Mouse (Mus musculus) frontal cortex, postnatal 14 days (tissue): ENCODE measurements at regions not wholly inside any gene's neighbourhood (a gene's known extent, or its start where the extent isn't known, plus 50 kb on each side); places are given as distances from the start of the nearest gene placed in this dataset.

ENCODE experiments used
- DNase-seq, 2 experiments: peaks; one replicate each; pipeline ENCODE4 v3.0.0; 2022; ENCODE audit warnings: low spot score in 2 of 2

- no peak for DNase-seq
These were observed 87.2 kb upstream of the Cxcr4 start for GRCm38 (mm10) chr1:128679005-128679980.

DNA sequence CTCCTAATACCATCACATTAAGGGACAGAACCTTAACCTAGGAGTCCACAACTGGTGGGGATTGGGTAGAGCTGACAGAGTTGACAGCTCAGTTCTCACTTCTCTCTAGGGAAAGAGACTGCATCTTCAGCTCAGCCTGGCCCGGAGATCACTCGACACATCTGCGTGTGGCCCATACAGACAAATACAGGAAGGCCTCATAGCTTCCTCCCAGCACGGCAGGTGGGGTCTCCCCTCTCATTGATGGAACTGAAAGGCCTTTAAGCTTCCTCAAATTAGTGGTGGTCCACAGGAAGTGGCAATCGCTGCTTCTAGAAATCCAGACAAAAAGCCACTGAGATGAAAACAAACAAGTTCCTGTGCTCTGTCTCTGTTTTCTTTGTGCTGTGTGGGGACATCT lies 83.4 kb upstream of the Cxcr4 start:
- DNase-seq = no peak

DNA sequence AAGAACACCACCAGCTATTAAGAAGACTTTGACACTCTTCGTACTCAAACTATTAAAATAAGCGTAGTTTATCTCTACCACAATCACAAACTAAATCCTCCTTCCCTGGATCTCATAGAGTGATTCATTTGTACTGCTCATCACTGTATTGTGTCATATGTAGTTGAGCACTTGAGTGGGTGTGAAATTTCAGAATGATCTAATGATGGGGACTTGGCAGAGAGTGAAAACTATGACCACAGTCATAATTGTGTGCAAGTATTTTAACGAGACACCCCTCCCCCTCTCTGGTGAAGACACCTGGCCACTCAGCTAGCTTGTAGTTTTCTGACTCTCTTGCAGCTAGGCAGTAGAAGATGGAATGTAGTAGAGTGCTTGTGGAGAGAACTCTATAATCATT lies 80.2 kb upstream of the Cxcr4 start:
- no peak for DNase-seq

DNA sequence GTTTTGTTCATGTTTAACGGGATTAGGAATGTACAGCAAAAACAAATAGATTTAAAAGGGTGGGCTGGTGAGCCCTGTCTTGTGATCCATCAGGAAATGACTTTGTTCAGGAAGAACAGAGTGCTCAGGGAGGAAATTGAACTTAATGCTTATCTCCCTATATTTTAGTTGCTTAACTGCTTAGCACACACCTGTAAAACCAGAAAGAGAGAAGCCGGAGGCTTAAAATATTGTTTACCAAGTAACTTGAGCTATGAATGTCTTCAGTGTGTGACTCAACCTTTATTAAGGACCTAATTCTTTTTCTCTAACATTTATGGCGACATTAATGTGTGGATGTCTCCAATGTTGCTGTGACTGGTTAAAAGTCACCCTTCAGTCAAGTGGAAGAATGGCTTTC lies 79.4 kb upstream of the Cxcr4 start:
- DNase-seq = no peak

- DNase-seq = no peak
These were observed 78.9 kb upstream of the Cxcr4 start for GRCm38 (mm10) chr1:128671016-128671415.

DNA sequence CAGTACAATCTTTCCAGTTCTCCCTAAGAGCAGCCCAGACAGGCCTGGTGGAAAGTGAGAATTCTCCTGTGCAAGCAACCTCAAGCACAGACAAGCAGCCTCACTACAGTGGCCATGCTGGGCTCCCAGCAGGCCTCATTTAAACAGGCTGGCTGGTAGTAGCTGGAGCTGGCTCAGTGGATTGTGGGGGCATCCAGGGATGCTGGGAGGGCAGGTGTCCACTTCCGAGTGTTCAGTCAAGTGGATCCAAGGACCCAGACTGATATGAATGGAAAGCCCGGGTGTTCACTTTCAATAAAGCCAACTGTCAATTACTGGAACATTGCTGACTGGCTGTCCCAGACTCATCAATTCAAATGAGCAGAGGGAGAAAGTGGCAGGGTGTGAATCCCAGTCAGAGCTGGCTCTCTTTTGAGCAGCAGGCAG lies 77.2 kb upstream of the Cxcr4 start:
- no peak for DNase-seq

DNA sequence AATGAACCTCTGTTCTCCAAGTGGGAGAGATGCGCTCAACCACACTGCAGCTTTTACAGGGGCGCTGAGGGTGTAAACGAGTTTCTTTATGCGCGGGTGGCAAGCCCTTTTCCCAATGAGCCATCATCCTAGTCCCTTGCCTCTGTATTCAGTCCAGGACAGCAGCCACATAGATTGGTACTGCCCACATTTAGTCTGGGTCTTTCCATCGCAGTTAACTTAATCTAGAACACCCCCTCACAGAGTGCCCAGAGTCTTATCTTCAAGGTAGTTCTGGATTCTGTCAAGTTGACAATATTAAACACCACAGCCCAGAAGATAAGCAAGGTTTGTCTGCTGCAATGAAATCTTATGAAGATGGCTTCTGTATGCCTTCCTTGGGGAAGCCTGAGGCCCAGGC lies 76.6 kb upstream of the Cxcr4 start:
- no peak for DNase-seq

- DNase-seq = no peak
These were observed 75.1 kb upstream of the Cxcr4 start for GRCm38 (mm10) chr1:128667121-128667762.

DNA sequence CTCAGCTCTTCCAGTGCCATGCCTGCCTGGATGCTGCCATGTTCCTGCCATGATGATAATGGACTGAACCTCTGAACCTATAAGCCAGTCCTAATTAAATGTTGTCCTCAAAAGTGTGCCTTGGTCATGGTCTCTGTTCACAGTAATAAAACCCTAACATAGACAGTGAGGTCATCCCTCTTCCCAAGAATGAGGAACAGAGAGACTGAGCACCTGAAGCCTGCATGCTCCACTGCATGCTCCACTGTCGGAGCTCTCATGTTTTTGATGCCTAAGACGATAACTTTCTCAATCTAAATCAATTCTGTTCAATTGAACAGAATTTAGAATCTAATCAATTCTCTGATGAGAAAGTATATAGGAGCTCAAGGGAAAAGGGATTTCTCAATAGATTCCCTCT lies 71.1 kb upstream of the Cxcr4 start:
- no peak for DNase-seq

DNA sequence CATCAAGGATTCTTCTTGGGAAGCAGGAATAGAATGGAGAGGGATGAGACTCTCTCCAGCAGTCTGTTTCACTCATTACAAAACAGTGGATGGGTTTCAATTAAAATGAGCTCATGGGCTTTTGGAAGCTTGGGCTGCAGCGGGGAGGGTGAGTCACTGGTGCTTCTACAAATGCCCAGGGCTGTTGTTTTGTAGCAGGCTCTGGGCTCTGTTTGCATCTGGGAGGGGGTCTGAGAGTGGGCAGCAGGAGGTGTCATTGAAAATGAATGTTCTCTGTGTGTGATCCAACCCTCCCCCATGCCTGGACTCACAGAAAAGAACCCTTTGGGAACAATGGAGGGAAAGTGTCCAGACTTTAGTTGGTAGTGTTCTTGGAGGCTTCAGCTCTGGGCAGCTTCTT lies 67.8 kb upstream of the Cxcr4 start:
- DNase-seq = no peak

GRCm38 (mm10) chr1:128658802-128659201 lies 66.7 kb upstream of the Cxcr4 start:
- DNase-seq = no peak

- DNase-seq = no peak
These were observed 62.2 kb upstream of the Cxcr4 start for GRCm38 (mm10) chr1:128654099-128654862.

- no peak for DNase-seq
These were observed 58.5 kb upstream of the Cxcr4 start for GRCm38 (mm10) chr1:128650596-128650995.

GRCm38 (mm10) chr1:128649490-128650178 lies 57.5 kb upstream of the Cxcr4 start:
- no peak for DNase-seq

DNA sequence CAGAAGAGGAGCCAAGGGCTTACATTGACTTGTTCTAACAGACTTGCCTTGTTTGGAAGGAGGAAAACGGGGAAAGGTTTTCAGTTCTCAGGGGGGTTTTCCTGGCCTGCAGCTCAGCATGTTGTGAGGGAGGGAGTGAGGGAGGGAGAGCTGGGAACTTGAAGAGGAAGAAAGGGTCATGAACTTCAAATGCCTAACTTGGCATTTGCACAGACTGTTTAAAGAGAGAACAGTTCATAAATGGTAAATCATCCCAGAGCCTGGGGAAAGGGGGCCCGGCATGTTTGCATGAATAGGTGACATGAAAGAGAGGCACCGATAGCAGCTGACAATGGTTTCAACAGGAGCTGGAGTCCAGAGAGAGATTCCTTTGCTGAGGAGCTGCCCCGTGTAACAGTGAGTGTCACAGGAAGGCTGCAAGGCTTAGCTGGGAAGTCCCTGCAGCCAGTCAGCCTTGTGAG lies 51.3 kb upstream of the Cxcr4 start:
- DNase-seq = no peak

DNA sequence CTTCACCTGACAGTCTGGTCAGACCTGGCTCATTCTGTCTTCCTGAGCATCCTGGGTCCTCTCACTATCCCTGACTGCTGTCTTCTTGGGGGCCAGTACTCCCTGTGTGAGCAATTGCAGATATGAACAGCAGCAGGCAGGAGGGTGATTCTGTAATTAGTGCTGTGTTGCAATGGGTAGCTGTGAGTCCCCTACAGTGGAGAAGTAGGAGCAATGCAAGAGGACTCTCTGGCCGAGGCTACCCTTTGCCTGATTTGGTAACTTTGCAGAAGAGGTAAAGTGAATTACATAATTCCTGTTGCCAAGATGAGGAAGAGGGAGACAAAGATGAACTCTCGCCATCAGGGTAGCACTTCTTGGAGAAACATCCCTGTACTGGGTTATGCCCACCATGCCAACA lies 50.1 kb upstream of the Cxcr4 start:
- DNase-seq = no peak
